Mouse (Mus musculus): ENCODE results near the gene Plpp7.

The Plpp7 gene

GRCm38 (mm10) chr2:32070747-32071146 lies 24.6 kb upstream of the Plpp7 start:
- no peak for DNase-seq

DNA sequence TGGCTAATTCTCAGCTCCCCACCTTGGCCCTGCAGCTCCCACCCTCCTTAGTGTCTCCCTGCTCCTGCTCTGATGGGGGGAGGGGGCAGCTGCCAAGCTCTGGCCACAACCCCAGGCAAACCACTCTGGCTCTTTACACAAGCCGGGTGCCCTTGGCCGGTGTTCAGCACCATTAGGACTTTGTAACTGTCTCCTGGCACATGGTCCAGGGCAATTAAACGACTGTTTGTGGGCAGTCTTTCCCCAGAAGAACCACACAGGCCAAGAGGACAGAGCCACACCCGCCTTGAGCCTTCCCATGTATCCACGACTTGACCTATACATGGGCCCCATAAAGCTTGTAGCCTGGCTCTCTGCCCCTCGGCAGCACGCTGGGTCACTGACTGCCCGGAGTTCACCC lies 20.9 kb upstream of the Plpp7 start:
- DNase-seq = no peak

DNA sequence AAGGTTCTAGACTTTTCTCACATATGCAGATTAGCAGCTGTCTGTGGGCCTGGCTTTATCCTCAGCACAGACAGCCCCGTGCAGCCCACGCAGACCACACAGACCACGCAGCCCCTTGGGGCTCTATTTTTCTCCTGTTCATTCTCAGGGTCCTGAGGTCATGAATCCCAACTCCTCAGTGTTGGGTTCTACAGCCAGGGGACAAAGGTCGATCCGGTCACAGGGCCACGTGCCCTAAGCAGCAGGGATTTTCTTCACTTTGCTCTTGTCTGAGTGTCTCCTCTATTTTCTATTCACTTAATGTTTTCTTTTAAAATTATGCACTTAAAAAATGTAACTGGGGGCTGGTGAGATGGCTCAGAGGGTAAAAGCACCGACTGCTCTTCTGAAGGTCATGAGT lies 20.0 kb upstream of the Plpp7 start:
- DNase-seq = no peak

DNA sequence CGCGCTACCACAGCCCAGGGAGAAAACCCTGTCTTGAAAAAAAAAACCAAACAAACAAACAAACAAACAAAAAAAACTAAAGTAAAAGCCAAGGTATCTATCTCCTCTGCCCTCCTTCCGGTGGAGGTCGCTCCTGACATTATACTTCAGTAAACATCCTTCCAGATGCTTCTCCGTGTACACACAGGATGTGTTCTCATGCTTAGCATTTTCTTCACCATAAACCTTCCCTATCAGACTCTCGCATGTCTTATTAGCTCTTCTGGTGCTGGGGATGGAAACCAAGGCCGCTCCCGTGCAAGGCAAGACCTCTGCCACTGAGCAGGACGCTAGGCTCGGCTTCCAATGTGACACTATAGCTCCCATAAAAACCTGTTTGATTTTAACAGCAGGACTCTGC lies 17.6 kb upstream of the Plpp7 start:
- no peak for DNase-seq

DNA sequence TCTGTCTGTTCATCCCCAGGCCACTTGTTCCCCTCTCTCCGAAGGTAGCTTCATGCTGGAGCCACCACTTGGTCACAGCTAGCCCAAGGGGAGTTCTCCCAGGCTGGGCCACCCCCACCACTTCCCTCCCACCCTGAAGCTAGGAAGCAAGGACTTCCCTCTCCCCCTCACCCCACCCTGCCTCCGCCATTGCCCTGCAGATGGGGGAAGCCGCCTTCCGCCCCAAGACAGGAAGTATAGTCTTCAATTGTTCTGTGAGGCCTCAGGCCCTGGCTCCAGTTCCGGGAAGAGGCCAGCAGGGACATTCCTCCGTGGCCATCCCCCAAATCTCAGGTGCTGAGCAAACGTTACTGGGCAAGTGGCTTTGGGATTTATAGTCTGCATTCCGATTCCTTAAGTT lies 16.8 kb upstream of the Plpp7 start:
- DNase-seq = no peak

- DNase-seq = no peak
These were observed 16.1 kb upstream of the Plpp7 start for GRCm38 (mm10) chr2:32079191-32079725.

DNA sequence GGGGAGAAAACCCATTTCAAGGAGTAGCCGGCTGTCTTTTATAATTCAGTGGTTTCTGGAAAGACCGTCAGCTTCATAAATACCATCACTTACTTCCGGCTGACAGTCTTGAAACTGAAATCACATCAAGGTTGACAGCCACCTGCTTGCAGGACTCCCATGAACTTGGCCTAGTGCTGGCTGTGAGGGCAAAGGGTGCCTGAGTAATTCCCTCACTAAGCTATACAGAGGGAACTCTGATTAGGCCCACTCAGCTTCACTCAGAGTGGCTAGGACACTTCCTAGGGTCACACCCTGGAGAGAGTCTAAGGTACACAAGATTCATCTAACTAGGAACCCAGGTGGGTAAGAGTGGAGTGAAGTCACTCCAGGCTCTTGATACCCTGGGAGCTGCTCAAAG lies 14.6 kb upstream of the Plpp7 start:
- no peak for DNase-seq

DNA sequence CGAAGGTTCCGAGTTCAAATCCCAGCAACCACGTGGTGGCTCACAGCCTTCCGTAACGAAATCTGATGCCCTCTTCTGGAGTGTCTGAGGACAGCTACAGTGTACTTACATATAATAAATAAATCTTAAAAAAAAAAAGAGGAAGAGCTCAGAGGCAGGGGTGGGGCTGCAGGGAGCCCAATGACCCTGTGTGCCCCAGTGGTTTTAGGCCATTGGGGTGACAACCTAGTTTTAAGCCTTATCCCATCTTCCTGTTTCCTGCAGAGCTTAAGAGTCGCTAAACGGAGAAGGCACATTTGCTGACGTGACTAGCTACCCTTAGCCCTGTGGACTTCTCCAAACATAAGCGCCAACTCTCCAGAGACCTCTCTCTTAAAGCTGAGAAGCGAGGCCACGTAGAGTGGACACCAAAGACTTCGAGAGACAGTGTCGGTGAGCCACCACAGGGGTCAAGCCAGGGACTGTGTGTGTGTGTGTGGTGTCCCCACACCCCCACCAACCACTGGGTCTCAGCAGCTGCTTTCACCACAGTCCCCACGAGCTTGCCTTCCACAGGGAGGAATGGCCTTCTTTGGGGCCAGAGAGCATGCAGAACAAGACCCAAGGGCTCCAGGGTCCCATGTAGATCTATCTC lies 13.9 kb upstream of the Plpp7 start:
- DNase-seq = no peak

DNA sequence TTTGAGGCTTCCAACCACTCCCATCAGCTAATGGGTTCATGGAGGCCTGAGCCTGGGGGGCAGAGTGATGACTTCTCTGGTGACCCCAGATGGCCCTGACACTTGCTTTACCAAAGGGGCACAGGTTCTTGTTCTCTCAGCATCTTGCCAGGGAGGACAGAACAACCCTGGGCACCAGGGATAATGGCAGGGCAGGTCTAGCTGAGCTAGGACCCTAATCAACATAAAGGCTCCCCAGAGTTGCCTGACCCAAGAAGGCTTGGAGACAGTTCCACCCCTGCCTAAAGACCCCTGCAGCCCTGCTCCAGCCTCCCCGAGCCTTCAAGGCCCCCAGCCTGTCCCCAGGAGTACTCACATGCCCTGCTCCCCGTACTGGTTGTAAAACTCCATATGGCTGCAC lies 13.1 kb upstream of the Plpp7 start:
- DNase-seq = no peak

DNA sequence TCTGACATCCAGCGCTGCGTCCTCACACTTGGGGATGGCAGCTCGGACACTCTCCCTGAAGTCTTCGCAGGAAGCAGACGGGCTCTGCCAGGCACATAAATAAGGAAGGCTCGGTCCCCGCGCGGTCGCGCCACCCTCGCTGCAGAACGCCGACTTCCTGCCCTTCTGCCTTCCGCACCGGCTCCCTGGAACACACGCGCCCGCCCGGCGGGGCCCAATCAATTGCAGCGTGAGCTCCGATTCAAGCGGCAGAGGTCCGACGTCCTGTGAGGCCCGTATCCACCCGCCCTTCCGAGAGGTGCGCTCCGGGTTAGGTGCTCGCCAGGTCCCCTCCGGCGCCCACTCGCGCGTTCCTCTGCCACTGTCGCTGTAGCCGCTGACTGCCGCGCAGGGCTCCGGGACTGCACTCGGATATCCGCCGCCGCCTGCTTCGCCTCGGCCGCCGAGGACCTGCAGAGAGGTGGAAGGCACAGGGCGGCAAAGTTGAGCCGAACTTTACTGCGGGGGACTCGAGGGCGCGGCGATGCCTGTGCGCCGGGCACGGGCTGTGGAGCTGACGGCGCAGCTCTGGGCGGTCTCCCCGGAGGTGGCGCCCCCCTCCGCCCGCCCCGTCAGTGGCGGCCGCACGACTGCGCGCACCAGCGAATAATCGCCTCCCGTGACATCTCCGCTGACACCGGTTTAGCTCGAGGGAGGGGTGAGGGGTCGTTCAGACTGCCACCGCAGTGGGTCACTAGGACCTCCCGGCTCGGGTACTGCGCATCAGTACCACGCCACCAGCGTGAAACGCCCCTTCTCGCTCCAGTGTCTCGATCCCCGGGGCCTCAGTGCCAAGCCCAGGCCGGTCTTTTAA lies 11.9 kb upstream of the Plpp7 start:
- DNase-seq = peak; percentile 47

DNA sequence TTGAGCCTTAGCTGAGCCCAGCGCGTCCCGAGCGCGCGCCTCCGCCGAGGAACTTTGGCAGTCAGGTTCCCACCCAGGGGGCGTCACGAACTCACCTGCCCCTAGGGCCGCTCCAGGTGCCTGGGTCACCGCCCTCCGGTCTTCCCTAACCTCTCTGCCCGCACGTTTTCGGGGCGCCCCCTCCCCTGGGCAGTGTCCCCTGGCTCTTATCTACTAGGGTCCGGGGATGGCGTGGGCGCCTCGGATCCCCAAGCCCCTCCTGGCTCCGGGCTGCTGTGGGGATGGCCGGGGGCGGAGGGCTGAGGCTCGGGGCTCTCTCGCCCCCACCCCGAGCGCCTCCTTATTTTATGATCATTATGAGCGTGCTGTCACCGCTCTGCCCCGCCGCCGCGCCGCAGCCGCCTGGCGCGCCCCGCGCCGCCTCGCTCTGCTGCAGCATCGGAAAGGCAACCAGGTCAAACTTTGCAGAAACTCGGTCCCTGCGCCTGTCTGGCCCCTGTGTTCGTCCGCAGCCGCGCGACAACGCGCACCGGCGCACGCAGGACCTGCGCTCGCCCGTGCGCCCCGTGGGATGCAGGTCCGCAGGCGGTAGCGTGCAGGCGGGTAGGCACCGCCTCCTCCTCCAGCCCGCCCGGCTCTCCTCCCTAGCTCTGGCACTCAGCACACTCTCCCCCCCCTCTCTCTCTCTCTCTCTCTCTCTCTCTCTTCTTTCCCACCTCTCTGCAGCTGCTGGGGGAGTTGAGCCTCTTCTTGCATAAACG lies 11.0 kb upstream of the Plpp7 start, which contains the start of gene Fam78a:
Fam78a (minus strand) TSS at position 747 of the 761 bp plus-strand sequence.
- peak; percentile 45 to 64 for DNase-seq

- no peak for DNase-seq
These were observed 10.5 kb upstream of the Plpp7 start for GRCm38 (mm10) chr2:32084872-32085199.

- no peak for DNase-seq
These were observed 10.1 kb upstream of the Plpp7 start for GRCm38 (mm10) chr2:32085231-32085630.

GRCm38 (mm10) chr2:32087606-32088005 lies 7.7 kb upstream of the Plpp7 start:
- no peak for DNase-seq

DNA sequence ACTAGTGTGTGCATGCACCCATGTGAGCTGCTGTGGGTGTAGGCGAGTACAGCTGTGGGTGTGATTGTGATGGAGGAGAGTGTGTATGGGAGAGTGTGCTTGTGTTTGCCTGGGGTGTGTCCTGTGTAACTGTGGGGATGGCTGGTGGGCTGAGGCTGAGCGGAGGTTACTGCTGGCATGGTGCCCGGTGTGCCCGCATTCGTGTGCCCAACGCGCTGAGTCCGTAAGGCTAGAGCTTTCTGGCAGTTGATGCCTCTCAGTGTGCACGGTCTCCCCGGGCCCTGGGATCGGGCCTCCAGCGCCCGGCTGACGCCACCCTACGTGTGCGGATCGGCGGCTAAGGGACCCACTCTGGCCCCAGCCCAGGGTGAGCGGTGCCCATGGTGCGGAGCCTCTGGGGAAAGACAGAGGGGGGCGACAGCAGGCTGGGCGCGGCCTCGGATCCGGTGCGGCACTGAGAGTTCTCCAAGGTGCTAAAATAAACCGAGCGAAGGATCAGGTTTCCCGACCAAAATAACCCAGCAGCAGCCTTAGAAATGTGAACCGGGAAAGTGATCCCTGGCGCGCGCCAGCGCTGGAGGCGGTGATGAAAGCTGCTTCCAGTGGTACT lies 6.9 kb upstream of the Plpp7 start:
- peak; percentile 37 to 41 for DNase-seq

GRCm38 (mm10) chr2:32089606-32090005 lies 5.7 kb upstream of the Plpp7 start:
- DNase-seq = no peak

GRCm38 (mm10) chr2:32090145-32090544 lies 5.2 kb upstream of the Plpp7 start:
- DNase-seq = peak in 1 of 2 experiments; percentile 32

GRCm38 (mm10) chr2:32091956-32092355 lies 3.4 kb upstream of the Plpp7 start:
- DNase-seq = no peak

DNA sequence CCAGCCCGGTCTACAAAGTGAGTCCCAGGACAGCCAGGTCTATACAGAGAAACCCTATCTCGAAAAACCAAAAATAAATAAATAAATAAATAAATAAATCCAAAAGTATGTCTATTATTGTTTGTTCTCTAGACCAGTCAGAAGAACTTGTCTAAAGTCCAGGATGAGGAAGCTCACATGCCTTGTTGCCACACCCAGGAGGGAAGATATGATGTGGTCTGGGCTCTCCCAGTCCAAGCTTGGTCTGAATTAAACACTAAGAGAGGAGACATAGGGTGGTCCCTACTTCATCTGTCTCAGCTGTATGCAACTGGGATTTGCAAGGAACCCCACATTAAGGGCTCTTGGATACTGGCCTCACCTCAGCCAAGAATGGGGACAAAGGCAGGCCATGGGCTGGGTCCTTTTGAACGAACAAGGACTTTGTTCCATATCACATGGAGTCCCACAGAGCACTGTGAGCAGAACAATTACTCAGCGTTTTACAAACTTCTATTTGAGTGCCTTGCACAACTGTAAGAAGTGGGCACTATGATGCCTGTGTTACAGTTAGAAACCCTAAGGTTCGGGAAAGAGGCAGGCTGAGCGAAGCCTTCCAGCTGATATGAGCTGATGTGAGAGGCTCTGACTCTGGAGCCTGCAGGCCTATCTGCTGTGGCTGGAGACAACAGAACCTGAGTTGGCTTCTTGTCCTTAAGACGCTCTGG lies 1.2 kb upstream of the Plpp7 start:
- no peak for DNase-seq

GRCm38 (mm10) chr2:32096122-32096420 lies 743 bp downstream of the Plpp7 start:
- peak; percentile 79 to 84 for DNase-seq

DNA sequence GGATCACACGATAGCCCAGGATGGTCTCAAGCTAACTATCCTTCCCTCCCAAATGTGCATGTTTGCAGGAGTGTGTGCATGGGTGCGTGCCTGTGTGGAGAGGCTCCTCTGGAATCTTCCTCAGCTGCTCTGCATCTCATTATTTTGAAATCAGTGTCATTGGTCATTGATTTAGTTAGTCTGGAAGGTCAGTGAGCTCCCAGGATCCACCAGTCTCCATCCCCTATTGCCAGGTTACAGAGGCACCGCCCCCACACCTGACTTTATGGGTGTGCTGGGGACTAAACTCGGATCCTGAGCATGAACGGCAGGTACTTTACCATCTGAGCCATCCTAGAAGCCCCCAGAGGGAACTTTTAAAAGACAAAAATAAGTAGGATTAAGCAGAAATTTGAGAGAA lies 7.6 kb downstream of the Plpp7 start:
- no peak for DNase-seq

GRCm38 (mm10) chr2:32103557-32103956 lies 8.2 kb downstream of the Plpp7 start:
- no peak for DNase-seq

DNA sequence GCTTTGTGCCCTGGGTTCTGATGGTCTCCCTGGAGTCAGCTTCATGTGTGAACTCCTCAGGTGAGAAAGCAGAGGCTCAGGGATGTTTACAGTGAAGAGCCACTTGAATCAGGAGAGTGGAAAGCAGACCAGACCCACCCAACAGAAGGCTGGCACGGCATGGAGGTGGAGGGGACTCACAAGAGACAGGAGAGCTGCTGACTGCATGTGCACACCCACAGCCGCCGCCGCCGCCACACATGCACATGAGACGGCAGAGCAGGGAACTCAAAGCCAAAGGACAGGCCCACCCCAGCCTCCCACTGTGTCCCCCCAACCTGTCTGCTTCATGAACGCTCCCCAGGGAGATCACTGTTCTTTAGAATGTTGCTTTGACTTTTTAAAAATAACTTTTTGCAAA lies 8.8 kb downstream of the Plpp7 start:
- no peak for DNase-seq
